Mouse (Mus musculus): Measurements from ENCODE around the gene Tnip1. TPM values are rescaled to one million over a fixed set of nuclear protein-coding genes. Genes with fewer than 3 reads are reported as not detected.

Tnip1 gene
- total RNA-seq, 2 experiments from 2014 or later, result 44.4 to 51.3 TPM

Other genes starting within 250 kb of the Tnip1 start
- 10 to 100 TPM; 30.9 to 36.3 TPM for gene Cdc42se2, start 175.2 kb downstream of the Tnip1 start, total RNA-seq (2021)
- gene Lyrm7, start 102.0 kb downstream of the Tnip1 start, total RNA-seq (2021), result 10 to 100 TPM; 12.2 to 18.9 TPM
- 100 to 1,000 TPM; 291 TPM for gene Hint1, start 96.5 kb downstream of the Tnip1 start, total RNA-seq (2021)
- 10 to 100 TPM; 26.2 to 33.7 TPM for gene Gpx3, start 60.5 kb downstream of the Tnip1 start, total RNA-seq (2021)
- gene Anxa6, start 70.5 kb upstream of the Tnip1 start, total RNA-seq (2021), result 100 to 1,000 TPM; 466 to 474 TPM
- gene Ccdc69, start 115.2 kb upstream of the Tnip1 start, total RNA-seq (2021), result 10 to 100 TPM; 13.2 to 17.9 TPM
- gene Gm2a, start 135.2 kb upstream of the Tnip1 start, total RNA-seq (2021), result 10 to 100 TPM; 15.4 to 15.8 TPM
- gene Slc36a3, start 188.8 kb upstream of the Tnip1 start, total RNA-seq (2021), result not detected
- 1 to 10 TPM; 4.2 to 5.6 TPM for gene Slc36a2, start 222.2 kb upstream of the Tnip1 start, total RNA-seq (2021)
- 10 to 100 TPM in 1 of 2 experiments, 1 to 10 TPM in 1; 9.6 to 11.1 TPM for gene Slc36a1, start 241.4 kb upstream of the Tnip1 start, total RNA-seq (2021)